Mouse (Mus musculus): Measurements from ENCODE around the gene Zbtb37.

DNA sequence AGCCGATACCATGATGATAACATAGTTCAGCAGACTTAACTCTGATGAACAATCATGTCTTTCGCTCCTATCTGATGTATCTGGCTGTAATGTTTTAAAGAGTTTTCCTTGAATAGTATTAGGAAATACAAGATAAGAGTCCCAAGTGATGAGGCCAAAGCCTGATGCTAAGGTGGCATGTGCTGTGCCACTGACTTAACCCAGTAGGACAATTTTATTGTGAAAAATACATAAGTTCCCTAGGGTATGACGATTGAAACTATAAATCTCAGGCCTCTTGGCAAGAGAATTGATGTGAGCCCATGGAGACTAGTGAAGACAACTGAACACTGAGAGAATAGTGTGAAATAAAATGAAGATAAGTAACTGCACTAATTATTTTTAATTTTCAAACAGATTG, 3.0 kb upstream of the Zbtb37 start:
- TF ChIP-seq CTCF (IDR thresholded peaks at IDR 0.05; ENCODE audit: extremely low read depth, insufficient read length, insufficient replicate concordance, low read depth, low read length) = no peak
- TF ChIP-seq POLR2A (IDR thresholded peaks at IDR 0.05; ENCODE audit: low read depth, low read length) = no peak

Data from small intestine, adult 2 months (tissue).